ENCODE assay signal across 25 mouse cellular contexts in the genomic region with DNA sequence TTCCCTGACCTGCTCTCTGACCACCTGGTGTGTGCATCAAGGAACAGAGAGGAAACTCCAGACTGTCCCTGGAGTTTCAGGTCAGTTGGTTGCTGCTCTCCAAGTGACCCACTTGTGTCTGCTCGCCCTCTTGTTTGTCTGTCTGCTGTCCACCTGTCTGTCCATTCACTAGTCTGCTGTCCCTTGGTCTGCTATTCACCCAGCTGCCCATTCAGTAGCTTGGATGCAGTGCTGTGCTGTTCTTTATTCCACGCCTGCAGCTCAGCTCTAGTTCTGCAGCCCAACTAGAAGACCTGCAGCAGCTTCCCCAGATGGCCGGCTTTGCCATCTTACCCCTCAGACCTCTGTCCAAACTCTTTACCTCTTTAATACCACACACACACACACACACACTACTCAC.
DNase-seq lines count a peak whose midpoint lies in the region; ATAC-seq lines count a peak whose summit lies in the region.
"Had no signal": no experiment of that assay in that cellular context is flagged by ENCODE, and none has a peak within 500 bp of the region (broad histone marks: within the 10 kb centered on the region; RNA-seq: fewer than 3 reads in every experiment).

No protein-coding gene starts in this region.

- no peak overlapping the region for H3K9ac ChIP-seq in liver, embryonic 11.5 days (ENCODE audit: low read depth, low read length)
- no peak overlapping the region for H3K9ac ChIP-seq in liver, embryonic 12.5 days
- H3K9ac ChIP-seq: embryonic facial prominence, embryonic 13.5 days; forebrain, embryonic 12.5 days; forebrain, embryonic 15.5 days; hindbrain, embryonic 14.5 days had no signal

- H3K36me3 ChIP-seq in liver, embryonic 11.5 days (ENCODE audit: control insufficient read depth, insufficient read depth, low read length), result no peaks in the 10 kb centered on the region
- H3K36me3 ChIP-seq in liver, embryonic 12.5 days, result no peaks in the 10 kb centered on the region
- H3K36me3 ChIP-seq: embryonic facial prominence, embryonic 10.5 days; embryonic facial prominence, embryonic 13.5 days; forebrain, embryonic 12.5 days; forebrain, embryonic 15.5 days had no signal

- WGBS in liver, embryonic 11.5 days, result 86% methylated on average over 3 of the region's 3 CpGs
- WGBS in liver, embryonic 12.5 days (ENCODE audit: insufficient replicate concordance), result 78% methylated on average over 3 of the region's 3 CpGs

- H3K4me1 ChIP-seq in liver, embryonic 11.5 days (replicated peaks; ENCODE audit: control insufficient read depth, insufficient read depth, low read length), result no peaks in the 10 kb centered on the region
- H3K4me1 ChIP-seq in liver, embryonic 12.5 days, result peaks cover 8% of the 10 kb centered on the region

- no peaks in the 10 kb centered on the region for H3K27me3 ChIP-seq in liver, embryonic 11.5 days (replicated peaks; ENCODE audit: control insufficient read depth, insufficient read depth, low read length)
- H3K27me3 ChIP-seq in liver, embryonic 12.5 days (replicated peaks), result peaks cover 7% of the 10 kb centered on the region; the same call in 1 of the 2 replicates
- H3K27me3 ChIP-seq: embryonic facial prominence, embryonic 13.5 days; forebrain, embryonic 12.5 days; forebrain, embryonic 15.5 days had no signal

- no peak overlapping the region for H3K4me3 ChIP-seq in liver, embryonic 11.5 days (ENCODE audit: low read depth, low read length)
- no peak overlapping the region for H3K4me3 ChIP-seq in liver, embryonic 12.5 days
- H3K4me3 ChIP-seq: embryonic facial prominence, embryonic 10.5 days; embryonic facial prominence, embryonic 13.5 days; erythroblast, embryonic 14.5 days; forebrain, embryonic 12.5 days; forebrain, embryonic 15.5 days; heart, adult 2 months had no signal

- no peak overlapping the region for H3K27ac ChIP-seq in liver, embryonic 11.5 days (ENCODE audit: low read depth, low read length)
- no peak overlapping the region for H3K27ac ChIP-seq in liver, embryonic 12.5 days
- H3K27ac ChIP-seq: embryonic facial prominence, embryonic 10.5 days; embryonic facial prominence, embryonic 13.5 days; forebrain, embryonic 12.5 days; forebrain, embryonic 15.5 days; heart, adult 2 months; hindbrain, embryonic 14.5 days; hindbrain, postnatal 0 days had no signal

- no peaks in the 10 kb centered on the region; the same call in 1 of the 2 replicates for H3K9me3 ChIP-seq in liver, embryonic 11.5 days (ENCODE audit: control insufficient read depth, low read length)
- no peaks in the 10 kb centered on the region for H3K9me3 ChIP-seq in liver, embryonic 12.5 days (replicated peaks)
- H3K9me3 ChIP-seq: embryonic facial prominence, embryonic 13.5 days; forebrain, embryonic 12.5 days; forebrain, embryonic 15.5 days had no signal

- H3K4me2 ChIP-seq in liver, embryonic 11.5 days, result no peak overlapping the region
- H3K4me2 ChIP-seq in liver, embryonic 12.5 days, result no peak overlapping the region
- H3K4me2 ChIP-seq: embryonic facial prominence, embryonic 13.5 days; forebrain, embryonic 12.5 days; forebrain, embryonic 15.5 days; heart, embryonic 11.5 days; hindbrain, embryonic 14.5 days had no signal

- peak; percentile 24 for DNase-seq in liver, embryonic 11.5 days (ENCODE audit: low spot score)
- DNase-seq in spleen, postnatal 4 days (ENCODE audit: low spot score in 2 of 2), result peak; percentile 5 to 40
- no peak for DNase-seq in spleen, postnatal 14 days (ENCODE audit: low spot score in 2 of 2)
- DNase-seq in urinary bladder, postnatal 4 days (ENCODE audit: low spot score in 2 of 2), result peak; percentile 7 to 43
- no peak for DNase-seq in urinary bladder, adult 18-20 months (ENCODE audit: low spot score in 2 of 2)
- DNase-seq: adrenal gland, adult 8-10 months; adrenal gland, postnatal 25 days; cerebellum, adult 11-12 months; cerebellum, adult 8-10 months; cerebellum, postnatal 10 days; cerebellum, postnatal 36 days; embryo, embryonic 11 days; gastrocnemius, postnatal 25 days; heart, adult 2 months; heart, postnatal 36 days had no signal

- ATAC-seq in liver, embryonic 11.5 days (replicated peaks; ENCODE audit: low FRiP score), result no peak
- ATAC-seq in liver, embryonic 12.5 days, result no peak
- ATAC-seq: activated CD4-positive, CD25-positive, alpha-beta regulatory T cell, adult 4 months; forebrain, embryonic 15.5 days; hindbrain, postnatal 0 days had no signal

Comparison
In these comparisons a context has a peak if more than half of its experiments do, and no peak if none do; other contexts are left out.
1. DNase-seq: peak in liver, embryonic 11.5 days (single experiment), spleen, postnatal 4 days (2 of 2) and urinary bladder, postnatal 4 days (2 of 2); none in spleen, postnatal 14 days (0 of 2) and urinary bladder, adult 18-20 months (0 of 2).